Mouse (Mus musculus) thymus, postnatal 0 days (tissue): Measurements from ENCODE around the gene Ssbp2. TPM values are rescaled to one million over a fixed set of nuclear protein-coding genes. Genes with fewer than 3 reads are reported as not detected.
A peak's percentile ranks its signal among the peaks of the same experiment; 100 is the strongest.

Experiments used
- DNase-seq: peaks from one replicate; pipeline ENCODE4 v3.0.0-alpha.2; 2015; ENCODE audit warnings: low spot score
- polyA plus RNA-seq: library from polyadenylated mRNA; unstranded; fragments of >200 nt; fragmentation: Nextera tagmentation; extraction: Ambion mirVana; gene quantifications from 2 replicates; pipeline ENCODE4 v1.2.1, GENCODE M21; 2015

Ssbp2 gene
- polyA plus RNA-seq, 1 experiment from 2014 or later: 282 TPM

DNA sequence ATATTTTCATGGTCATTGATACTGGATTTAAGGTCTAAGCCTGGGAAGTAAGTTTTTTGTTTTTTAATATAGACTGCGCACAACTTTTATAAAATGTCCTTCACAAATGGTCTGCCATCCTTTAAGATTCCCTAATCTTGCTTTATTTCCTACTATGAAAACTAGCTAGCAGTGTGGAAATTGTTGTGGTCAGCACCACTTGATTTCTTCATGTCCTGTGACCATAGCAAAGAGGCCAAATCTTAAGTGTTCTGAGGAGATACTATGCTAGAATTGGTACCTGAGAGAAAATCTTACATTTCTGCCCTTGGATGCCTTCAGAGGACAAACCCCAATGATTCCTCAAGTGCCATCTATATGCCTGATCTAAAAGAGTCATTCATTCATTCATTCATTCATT, 60.9 kb downstream of the Ssbp2 start:
- DNase-seq: no peak

GRCm38 (mm10) chr13:91526058-91526457, 66.0 kb downstream of the Ssbp2 start:
- DNase-seq: no peak

DNA sequence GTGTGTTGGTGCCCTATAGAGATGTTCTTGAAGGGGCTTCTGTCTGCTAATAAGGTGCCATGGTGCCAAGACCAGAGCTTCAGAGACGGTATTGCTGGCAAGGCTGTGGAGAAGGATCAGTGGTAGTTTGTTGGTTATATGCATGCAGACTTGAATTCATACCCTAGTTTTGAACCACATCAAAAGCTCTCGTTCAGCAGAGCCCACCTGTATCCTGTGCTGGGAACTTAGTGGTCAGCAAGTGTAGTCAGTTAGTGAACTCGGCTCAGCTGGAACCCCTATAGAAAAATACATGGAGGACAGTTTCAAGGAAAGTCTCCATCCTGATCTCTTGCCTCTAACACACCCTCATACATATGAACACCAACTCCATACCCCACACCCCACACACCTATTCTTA, 69.7 kb downstream of the Ssbp2 start:
- DNase-seq: peak; percentile 67

DNA sequence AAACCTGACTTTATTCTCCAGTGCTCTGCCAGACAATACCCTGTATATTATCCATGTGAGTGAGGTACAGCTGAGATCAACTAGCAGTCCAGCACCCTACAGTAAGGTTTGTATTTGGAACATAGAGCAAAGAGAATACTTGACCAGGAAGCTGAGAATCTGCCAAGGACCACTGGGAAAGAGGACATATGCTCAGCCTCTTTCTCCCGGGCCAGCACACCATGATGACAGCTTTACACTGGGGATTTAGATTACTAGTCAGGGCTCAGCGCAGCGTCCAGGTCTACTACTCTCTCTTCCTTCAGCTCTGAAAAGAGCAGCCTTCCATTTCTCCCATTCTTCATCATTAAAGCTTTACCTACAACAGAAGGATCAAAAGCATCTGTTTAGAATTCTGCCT, 76.6 kb downstream of the Ssbp2 start:
- no peak for DNase-seq

GRCm38 (mm10) chr13:91540145-91541068, 80.3 kb downstream of the Ssbp2 start:
- peak; percentile 62 for DNase-seq

GRCm38 (mm10) chr13:91541069-91541429, 81.0 kb downstream of the Ssbp2 start:
- DNase-seq: peak; percentile 94

DNA sequence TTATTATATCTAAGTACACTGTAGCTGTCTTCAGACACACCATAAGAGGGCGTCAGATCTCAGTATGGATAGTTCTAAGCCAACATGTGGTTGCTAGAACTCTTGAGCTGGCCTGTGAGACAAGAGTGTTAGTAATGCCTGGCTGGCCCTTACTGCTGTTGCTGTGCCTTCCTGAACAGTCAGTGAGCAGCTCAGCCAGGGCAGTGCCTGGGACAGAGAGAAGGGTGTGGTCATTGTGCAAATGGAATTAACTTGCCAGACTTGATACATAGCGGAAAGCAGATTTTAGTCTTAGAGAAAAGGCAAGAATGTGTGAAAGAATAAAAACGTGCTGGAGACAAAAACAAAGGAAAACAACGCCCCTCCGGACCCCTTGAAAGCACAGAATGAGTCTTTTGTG, 83.5 kb downstream of the Ssbp2 start:
- DNase-seq: no peak

DNA sequence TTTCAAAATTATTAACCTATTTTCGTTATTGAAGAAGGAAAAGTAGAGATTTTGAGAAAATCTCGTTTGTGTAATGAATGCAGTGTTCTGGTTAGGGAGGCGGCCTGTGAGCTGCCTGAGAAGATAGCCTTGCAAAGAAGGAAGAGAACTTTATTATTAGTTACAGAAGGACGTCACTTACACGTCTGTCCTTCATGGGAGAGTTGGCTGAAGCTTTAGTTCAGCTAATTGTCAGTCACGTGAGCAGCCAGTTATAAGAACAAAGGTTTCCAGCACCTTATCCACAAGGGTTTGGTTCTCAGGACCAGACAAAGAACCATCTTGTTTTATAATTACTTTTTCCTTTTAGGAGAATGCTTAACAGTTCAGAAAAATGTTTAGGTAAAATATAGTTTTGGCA, 104.0 kb downstream of the Ssbp2 start:
- no peak for DNase-seq

DNA sequence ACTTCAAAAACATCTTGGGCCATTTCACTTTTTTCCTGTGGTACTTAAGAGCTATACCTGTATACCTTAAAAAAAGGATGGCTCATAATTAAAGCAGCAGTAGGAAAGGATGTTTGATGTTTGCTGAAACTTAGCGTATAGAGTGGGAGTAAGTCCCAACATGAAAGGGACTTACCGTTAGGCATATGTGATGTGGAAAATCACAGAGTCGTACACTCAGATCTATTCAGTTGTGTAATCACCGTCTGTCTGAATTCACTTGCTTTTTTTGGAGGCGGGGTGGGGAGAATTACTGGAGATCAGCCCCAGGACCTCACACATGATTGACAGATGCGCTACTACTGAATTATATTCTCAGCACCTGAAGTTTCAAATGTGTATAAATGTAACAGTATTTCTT, 104.7 kb downstream of the Ssbp2 start:
- no peak for DNase-seq

- no peak for DNase-seq
Measured at GRCm38 (mm10) chr13:91581504-91581903, 121.4 kb downstream of the Ssbp2 start.

GRCm38 (mm10) chr13:91582212-91582611, 122.1 kb downstream of the Ssbp2 start:
- no peak for DNase-seq

GRCm38 (mm10) chr13:91586368-91586767, 126.3 kb downstream of the Ssbp2 start:
- DNase-seq: no peak

- DNase-seq: no peak
Measured at GRCm38 (mm10) chr13:91588475-91588874, 128.4 kb downstream of the Ssbp2 start.

- no peak for DNase-seq
Measured at GRCm38 (mm10) chr13:91591863-91592262, 131.8 kb downstream of the Ssbp2 start.

DNA sequence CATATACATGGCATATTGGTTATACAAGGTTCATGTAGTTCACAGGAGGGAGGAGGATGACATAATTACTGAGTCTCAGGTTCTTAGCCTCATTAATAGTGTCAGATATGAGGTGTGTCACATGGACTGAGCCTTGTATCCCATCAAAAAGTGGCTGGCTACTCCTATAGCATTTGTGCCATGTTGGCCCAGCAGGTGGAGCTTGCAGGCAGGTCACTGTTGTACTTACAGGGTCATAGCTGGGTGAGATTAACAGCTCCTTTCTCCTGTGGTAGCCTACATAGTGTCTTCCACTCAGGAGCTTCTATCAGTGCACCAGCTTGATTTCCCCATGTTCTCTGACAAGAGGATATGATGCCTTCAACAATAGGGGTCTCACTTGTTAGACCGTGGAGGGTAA, 135.2 kb downstream of the Ssbp2 start:
- DNase-seq: no peak

DNA sequence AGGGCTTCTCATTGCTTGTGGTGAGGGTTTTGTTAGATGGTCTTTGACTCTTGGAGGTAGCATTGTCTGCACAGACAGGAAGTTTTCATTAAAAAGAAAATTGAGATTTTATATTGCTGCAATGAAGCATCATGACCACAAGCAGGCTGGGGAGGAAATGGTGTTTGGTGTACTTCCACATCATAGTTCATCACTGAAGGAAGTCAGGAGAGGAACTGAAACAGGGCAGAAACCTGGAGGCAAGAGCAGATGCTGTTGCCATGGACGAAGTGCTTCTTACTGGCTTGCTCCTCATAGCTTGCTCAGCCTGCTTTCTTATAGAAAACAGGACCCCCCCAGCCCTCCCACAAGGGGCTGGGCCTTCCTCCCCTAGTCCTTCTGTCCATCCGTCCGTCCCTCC, 139.5 kb downstream of the Ssbp2 start:
- DNase-seq: no peak

DNA sequence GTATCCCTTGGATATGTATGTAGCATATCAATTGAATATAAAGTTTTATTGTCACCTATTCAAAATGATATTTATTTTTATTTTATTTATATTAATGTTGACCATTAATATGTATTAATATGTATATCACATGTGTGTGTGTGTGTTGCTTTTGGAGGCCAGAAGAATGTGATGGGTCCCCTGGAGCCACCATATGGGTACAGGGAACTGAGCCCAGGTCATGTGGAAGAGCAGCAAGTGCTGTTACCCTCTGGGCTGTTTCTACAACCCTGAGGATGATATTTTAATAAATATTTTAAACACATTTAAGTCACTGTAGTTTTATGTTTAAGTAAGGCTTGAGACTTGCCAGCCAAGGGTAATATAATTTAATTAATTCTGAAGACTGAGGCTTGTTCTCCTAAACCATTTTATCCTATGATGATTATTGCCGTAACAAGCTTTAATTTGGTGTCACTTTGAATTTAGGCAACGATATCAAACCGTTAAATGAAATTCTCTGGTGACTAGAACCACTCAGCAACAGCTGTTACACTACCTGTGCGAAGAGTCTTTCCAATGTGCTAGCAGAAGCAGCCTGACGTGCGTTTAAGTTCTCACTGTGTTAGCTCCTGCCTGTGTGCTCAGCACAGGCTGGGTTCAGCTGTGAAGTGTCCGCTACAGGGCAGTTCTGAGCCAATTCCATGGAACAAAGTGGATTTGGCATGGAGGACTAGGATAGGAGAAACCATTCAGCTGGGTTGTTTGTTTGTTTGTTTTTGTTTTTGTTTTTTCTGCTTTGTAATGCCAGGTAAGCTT, 145.2 kb downstream of the Ssbp2 start:
- DNase-seq: no peak

DNA sequence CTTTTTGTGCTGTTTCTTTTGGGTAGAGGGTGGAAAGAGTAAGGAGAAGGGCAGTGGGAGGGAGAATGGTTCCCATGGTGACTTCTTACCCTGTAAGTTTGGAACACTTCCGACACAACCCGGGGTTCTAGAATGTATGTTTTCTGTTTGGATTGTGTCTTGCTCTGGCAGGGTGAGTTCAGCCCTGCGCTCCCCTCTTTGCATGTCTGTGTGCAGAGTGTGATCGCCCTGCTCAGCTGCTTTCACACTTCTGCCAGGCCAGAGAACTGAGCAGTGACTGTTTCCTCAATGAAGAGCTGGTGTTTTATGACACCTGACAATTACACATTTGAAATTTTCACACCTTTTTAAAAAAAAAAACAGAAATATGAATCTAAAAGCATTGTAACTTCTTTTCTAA, 150.5 kb downstream of the Ssbp2 start:
- no peak for DNase-seq

GRCm38 (mm10) chr13:91611909-91612308, 151.8 kb downstream of the Ssbp2 start:
- DNase-seq: no peak

- no peak for DNase-seq
Measured at GRCm38 (mm10) chr13:91612578-91612977, 152.5 kb downstream of the Ssbp2 start.

- DNase-seq: no peak
Measured at GRCm38 (mm10) chr13:91616050-91616449, 156.0 kb downstream of the Ssbp2 start.

- no peak for DNase-seq
Measured at GRCm38 (mm10) chr13:91616876-91617275, 156.8 kb downstream of the Ssbp2 start.

- no peak for DNase-seq
Measured at GRCm38 (mm10) chr13:91619431-91619830, 159.3 kb downstream of the Ssbp2 start.
